Mouse (Mus musculus): Measurements from ENCODE around the gene Pold1. TPM values are rescaled to one million over a fixed set of nuclear protein-coding genes. Genes with fewer than 3 reads are reported as not detected.

Gene Pold1
- total RNA-seq, 1 experiment = 108 TPM

DNA sequence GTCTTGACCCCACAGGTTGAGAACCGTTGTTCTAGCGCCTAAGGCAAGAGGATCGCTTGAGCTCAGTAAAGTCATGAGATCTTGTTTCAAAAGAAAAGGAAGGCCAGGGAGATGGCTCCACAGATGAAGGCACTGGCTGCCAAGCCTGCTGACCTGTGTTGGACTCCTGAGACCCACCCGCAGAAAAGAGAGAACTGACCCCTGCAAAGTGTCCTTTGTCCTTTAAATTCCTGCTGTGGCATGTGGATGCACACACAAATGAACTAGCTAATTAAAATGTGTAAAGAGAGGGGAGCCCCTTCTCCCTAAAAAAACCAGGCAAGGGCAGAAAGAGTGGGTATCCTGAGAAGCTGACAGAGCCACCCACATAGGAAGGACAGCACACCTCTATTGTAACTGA is 23.2 kb upstream of the Pold1 start:
- Histone ChIP-seq H3K4me3 (ENCODE audit: insufficient read depth in 1 of 2, low read depth in 1 of 2, low read length in 2 of 2, poor library complexity in 1 of 2, severe bottlenecking in 1 of 2) (no peak overlapping the region), H3K9me3 (ENCODE audit: control insufficient read depth, insufficient read depth, low read depth, low read length) (no peaks in the 10 kb centered on the region), H3K4me1 (ENCODE audit: control insufficient read depth in 2 of 2, insufficient read depth in 2 of 2, low read length in 2 of 2, poor library complexity in 1 of 2) (peaks cover 0 to 22% of the 10 kb centered on the region in 2 experiments; a peak in 2 of 4 replicates), H3K27ac (ENCODE audit: insufficient read depth, low read depth, low read length, poor library complexity, severe bottlenecking) (no peak overlapping the region), H3K9ac (ENCODE audit: insufficient read depth, low read depth, low read length, poor library complexity, severe bottlenecking) (no peak overlapping the region), H3K36me3 (ENCODE audit: control insufficient read depth, insufficient read depth, low read length, poor library complexity, severe bottlenecking) (no peaks in the 10 kb centered on the region)
- no peak for DNase-seq (ENCODE audit: low read depth, low spot score)
- in situ Hi-C loops (cut with MboI; ENCODE audit: low sequenced_read_pairs in 2 of 2, unreplicated experiment in 2 of 2) = no loop called here
- no peak for TF ChIP-seq MAFK (IDR thresholded peaks at IDR 0.05; ENCODE audit: insufficient read depth, low read depth, low read length)
- no peak for TF ChIP-seq HCFC1 (IDR thresholded peaks at IDR 0.05; ENCODE audit: borderline replicate concordance, insufficient read depth, low read length)
- TF ChIP-seq CHD2 (IDR thresholded peaks at IDR 0.05; ENCODE audit: low read depth, low read length) = no peak
- no peak for TF ChIP-seq ZC3H11A (IDR thresholded peaks at IDR 0.05; ENCODE audit: borderline replicate concordance, low read depth, low read length)
- TF ChIP-seq ZNF384 (IDR thresholded peaks at IDR 0.05; ENCODE audit: low read depth, low read length) = no peak

DNA sequence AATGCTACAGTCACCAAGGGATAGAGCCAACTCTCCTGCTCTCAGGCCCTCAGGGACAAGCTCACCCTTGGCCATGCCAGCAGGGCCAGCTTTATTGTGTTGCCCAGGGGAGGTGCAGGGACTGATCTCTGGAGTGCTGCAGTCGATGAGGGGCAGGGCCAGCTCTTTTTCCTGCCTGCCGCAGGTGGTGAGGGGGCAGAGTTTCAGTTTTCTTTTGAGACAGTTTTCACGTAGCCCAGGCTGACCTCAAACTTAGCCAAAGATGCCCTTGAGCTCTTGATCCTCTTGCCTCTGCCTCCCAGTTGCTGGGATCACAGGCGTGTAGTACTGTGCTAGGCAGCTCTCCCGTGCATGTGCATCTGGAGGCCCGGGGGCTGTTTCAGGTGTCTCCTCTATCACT is 22.3 kb upstream of the Pold1 start:
- in situ Hi-C loops (cut with MboI; ENCODE audit: low sequenced_read_pairs in 2 of 2, unreplicated experiment in 2 of 2) = no loop called here
- no peak for TF ChIP-seq ZC3H11A (IDR thresholded peaks at IDR 0.05; ENCODE audit: borderline replicate concordance, low read depth, low read length)
- no peak for TF ChIP-seq ZNF384 (IDR thresholded peaks at IDR 0.05; ENCODE audit: low read depth, low read length)
- no peak for TF ChIP-seq CHD2 (IDR thresholded peaks at IDR 0.05; ENCODE audit: low read depth, low read length)
- no peak for TF ChIP-seq MAFK (IDR thresholded peaks at IDR 0.05; ENCODE audit: insufficient read depth, low read depth, low read length)
- no peak for TF ChIP-seq HCFC1 (IDR thresholded peaks at IDR 0.05; ENCODE audit: borderline replicate concordance, insufficient read depth, low read length)
- Histone ChIP-seq H3K36me3 (ENCODE audit: control insufficient read depth, insufficient read depth, low read length, poor library complexity, severe bottlenecking) (no peaks in the 10 kb centered on the region), H3K4me3 (ENCODE audit: insufficient read depth in 1 of 2, low read depth in 1 of 2, low read length in 2 of 2, poor library complexity in 1 of 2, severe bottlenecking in 1 of 2) (no peak overlapping the region), H3K9ac (ENCODE audit: insufficient read depth, low read depth, low read length, poor library complexity, severe bottlenecking) (no peak overlapping the region), H3K9me3 (ENCODE audit: control insufficient read depth, insufficient read depth, low read depth, low read length) (no peaks in the 10 kb centered on the region), H3K27ac (ENCODE audit: insufficient read depth, low read depth, low read length, poor library complexity, severe bottlenecking) (no peak overlapping the region), H3K4me1 (ENCODE audit: control insufficient read depth in 2 of 2, insufficient read depth in 2 of 2, low read length in 2 of 2, poor library complexity in 1 of 2) (peaks cover 0 to 22% of the 10 kb centered on the region in 2 experiments; a peak in 2 of 4 replicates)
- no peak for DNase-seq (ENCODE audit: low read depth, low spot score)

DNA sequence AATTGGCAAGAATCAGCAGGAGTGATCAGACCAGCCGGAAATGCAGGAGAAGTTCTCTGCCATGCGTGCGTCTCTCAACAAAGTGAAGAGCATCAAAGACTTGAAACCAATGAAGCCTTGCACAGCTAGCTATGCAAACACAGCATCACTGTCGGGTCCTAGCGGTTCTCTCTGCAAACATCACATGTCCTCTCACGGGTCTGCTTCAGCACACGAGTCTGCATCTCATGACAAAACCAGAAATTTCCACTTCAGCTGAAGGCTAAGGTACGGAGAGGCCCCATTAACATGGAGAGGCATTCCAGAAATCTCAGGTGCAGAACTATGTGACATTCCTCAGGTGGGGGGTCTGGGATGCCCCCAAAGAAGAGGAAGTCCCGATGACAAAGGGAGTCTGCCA is 20.2 kb upstream of the Pold1 start:
- in situ Hi-C loops (cut with MboI; ENCODE audit: low sequenced_read_pairs in 2 of 2, unreplicated experiment in 2 of 2) = no loop called here
- Histone ChIP-seq H3K4me1 (ENCODE audit: control insufficient read depth in 2 of 2, insufficient read depth in 2 of 2, low read length in 2 of 2, poor library complexity in 1 of 2) (peaks cover 0 to 25% of the 10 kb centered on the region in 2 experiments; a peak in 2 of 4 replicates), H3K9me3 (ENCODE audit: control insufficient read depth, insufficient read depth, low read depth, low read length) (no peaks in the 10 kb centered on the region), H3K27ac (ENCODE audit: insufficient read depth, low read depth, low read length, poor library complexity, severe bottlenecking) (no peak overlapping the region), H3K9ac (ENCODE audit: insufficient read depth, low read depth, low read length, poor library complexity, severe bottlenecking) (no peak overlapping the region), H3K4me3 (ENCODE audit: insufficient read depth in 1 of 2, low read depth in 1 of 2, low read length in 2 of 2, poor library complexity in 1 of 2, severe bottlenecking in 1 of 2) (no peak overlapping the region), H3K36me3 (ENCODE audit: control insufficient read depth, insufficient read depth, low read length, poor library complexity, severe bottlenecking) (no peaks in the 10 kb centered on the region)
- TF ChIP-seq HCFC1 (IDR thresholded peaks at IDR 0.05; ENCODE audit: borderline replicate concordance, insufficient read depth, low read length) = no peak
- TF ChIP-seq MAFK (IDR thresholded peaks at IDR 0.05; ENCODE audit: insufficient read depth, low read depth, low read length) = no peak
- TF ChIP-seq ZNF384 (IDR thresholded peaks at IDR 0.05; ENCODE audit: low read depth, low read length) = no peak
- TF ChIP-seq ZC3H11A (IDR thresholded peaks at IDR 0.05; ENCODE audit: borderline replicate concordance, low read depth, low read length) = no peak
- no peak for TF ChIP-seq CHD2 (IDR thresholded peaks at IDR 0.05; ENCODE audit: low read depth, low read length)
- no peak for DNase-seq (ENCODE audit: low read depth, low spot score)

DNA sequence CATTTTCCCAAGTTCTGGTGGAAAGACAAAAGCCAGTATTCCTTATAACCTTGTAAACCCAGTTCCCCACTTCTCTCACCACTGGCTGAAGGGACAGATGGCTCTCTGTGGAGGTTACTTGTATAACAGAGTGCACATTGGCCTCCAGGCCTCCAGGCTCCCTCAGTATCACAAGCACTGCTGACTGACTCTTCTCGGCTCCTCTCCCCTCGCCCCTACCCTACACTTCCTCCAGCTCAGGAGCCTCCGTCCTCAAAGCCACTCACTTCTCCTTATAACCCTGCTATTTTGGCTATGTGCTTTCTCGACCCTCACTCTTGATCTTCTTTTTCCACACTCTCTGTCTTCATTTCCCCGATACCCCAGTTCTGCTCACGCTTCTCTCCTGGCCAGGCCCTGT is 16.8 kb upstream of the Pold1 start:
- Histone ChIP-seq H3K9ac (ENCODE audit: insufficient read depth, low read depth, low read length, poor library complexity, severe bottlenecking) (no peak overlapping the region), H3K9me3 (ENCODE audit: control insufficient read depth, insufficient read depth, low read depth, low read length) (no peaks in the 10 kb centered on the region), H3K36me3 (ENCODE audit: control insufficient read depth, insufficient read depth, low read length, poor library complexity, severe bottlenecking) (no peaks in the 10 kb centered on the region), H3K27ac (ENCODE audit: insufficient read depth, low read depth, low read length, poor library complexity, severe bottlenecking) (no peak overlapping the region), H3K4me1 (ENCODE audit: control insufficient read depth in 2 of 2, insufficient read depth in 2 of 2, low read length in 2 of 2, poor library complexity in 1 of 2) (peaks cover 0 to 13% of the 10 kb centered on the region in 2 experiments; a peak in 1 of 4 replicates), H3K4me3 (ENCODE audit: insufficient read depth in 1 of 2, low read depth in 1 of 2, low read length in 2 of 2, poor library complexity in 1 of 2, severe bottlenecking in 1 of 2) (no peak overlapping the region)
- TF ChIP-seq ZC3H11A (IDR thresholded peaks at IDR 0.05; ENCODE audit: borderline replicate concordance, low read depth, low read length) = no peak
- no peak for TF ChIP-seq CHD2 (IDR thresholded peaks at IDR 0.05; ENCODE audit: low read depth, low read length)
- no peak for TF ChIP-seq ZNF384 (IDR thresholded peaks at IDR 0.05; ENCODE audit: low read depth, low read length)
- TF ChIP-seq HCFC1 (IDR thresholded peaks at IDR 0.05; ENCODE audit: borderline replicate concordance, insufficient read depth, low read length) = no peak
- TF ChIP-seq MAFK (IDR thresholded peaks at IDR 0.05; ENCODE audit: insufficient read depth, low read depth, low read length) = no peak
- in situ Hi-C loops (cut with MboI; ENCODE audit: low sequenced_read_pairs in 2 of 2, unreplicated experiment in 2 of 2) = no loop called here
- no peak for DNase-seq (ENCODE audit: low read depth, low spot score)

DNA sequence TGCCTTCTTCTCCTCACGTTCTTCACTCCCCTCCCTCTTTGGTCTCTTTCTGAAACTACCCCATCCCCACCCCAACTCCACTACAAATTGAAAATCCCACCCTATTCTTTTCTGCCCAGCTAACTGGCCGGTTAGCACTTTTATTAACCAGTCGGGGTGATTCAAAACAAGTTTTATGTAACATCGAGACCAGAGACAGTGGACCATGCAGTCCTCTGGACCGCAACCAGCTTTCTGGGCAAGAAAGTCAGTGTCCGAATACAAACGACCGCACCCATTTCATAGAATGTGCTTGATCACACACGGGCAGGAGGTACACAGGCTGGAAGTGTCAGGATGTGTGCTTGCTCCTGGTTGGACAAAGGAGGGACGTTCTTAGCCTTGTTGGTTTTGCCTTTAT is 15.8 kb upstream of the Pold1 start:
- H3K36me3 ChIP-seq (ENCODE audit: control insufficient read depth, insufficient read depth, low read length, poor library complexity, severe bottlenecking) = no peaks in the 10 kb centered on the region
- DNase-seq (ENCODE audit: low read depth, low spot score) = no peak
- no peak overlapping the region for H3K4me3 ChIP-seq (ENCODE audit: insufficient read depth in 1 of 2, low read depth in 1 of 2, low read length in 2 of 2, poor library complexity in 1 of 2, severe bottlenecking in 1 of 2)
- in situ Hi-C loops (cut with MboI; ENCODE audit: low sequenced_read_pairs in 2 of 2, unreplicated experiment in 2 of 2) = no loop called here
- H3K9me3 ChIP-seq (ENCODE audit: control insufficient read depth, insufficient read depth, low read depth, low read length) = no peaks in the 10 kb centered on the region
- H3K9ac ChIP-seq (ENCODE audit: insufficient read depth, low read depth, low read length, poor library complexity, severe bottlenecking) = no peak overlapping the region; the same call in 1 of the 2 replicates
- H3K27ac ChIP-seq (ENCODE audit: insufficient read depth, low read depth, low read length, poor library complexity, severe bottlenecking) = no peak overlapping the region
- no peak for TF ChIP-seq ZC3H11A (IDR thresholded peaks at IDR 0.05; ENCODE audit: borderline replicate concordance, low read depth, low read length)
- no peak for TF ChIP-seq MAFK (IDR thresholded peaks at IDR 0.05; ENCODE audit: insufficient read depth, low read depth, low read length)
- no peak for TF ChIP-seq ZNF384 (IDR thresholded peaks at IDR 0.05; ENCODE audit: low read depth, low read length)
- TF ChIP-seq HCFC1 (IDR thresholded peaks at IDR 0.05; ENCODE audit: borderline replicate concordance, insufficient read depth, low read length) = no peak
- no peak for TF ChIP-seq CHD2 (IDR thresholded peaks at IDR 0.05; ENCODE audit: low read depth, low read length)
- peaks cover 0 to 14% of the 10 kb centered on the region in 2 experiments; a peak in 1 of 4 replicates for H3K4me1 ChIP-seq (ENCODE audit: control insufficient read depth in 2 of 2, insufficient read depth in 2 of 2, low read length in 2 of 2, poor library complexity in 1 of 2)
